Mouse (Mus musculus) MEL (cell line): ENCODE measurements around the gene Kctd2. TPM values are rescaled to one million over a fixed set of nuclear protein-coding genes. Genes with fewer than 3 reads are reported as not detected.
"Not testable (repeated sequence)": the region's sequence is repeated elsewhere in the genome, so short reads cannot be mapped to it uniquely, and the experiment has no call there.

Experiments used
- DNase-seq: peaks from one replicate; pipeline ENCODE4 v3.0.0; 2011; ENCODE audit warnings: low read depth, low spot score
- H3K27ac ChIP-seq: 2 replicates; pipeline ENCODE4 v1.5.1; 2012; ENCODE audit warnings: low read depth, mild to moderate bottlenecking, control low read depth, low read length, moderate library complexity; ENCODE audit not compliant: control insufficient read depth
- H3K27me3 ChIP-seq, 2 experiments: fragments of 150-350 bp in 1 of 2; sonication (generic) in 1 of 2; 2 replicates each; pipeline ENCODE4 v1.6.1; 2012; ENCODE audit warnings: low read length in 2 of 2, mild to moderate bottlenecking in 2 of 2, improper control_type of control experiment in 1 of 2, moderate library complexity in 1 of 2; ENCODE audit not compliant: insufficient read depth in 2 of 2, control insufficient read depth in 1 of 2
- H3K36me3 ChIP-seq, 2 experiments: 2 replicates each; pipeline ENCODE4 v1.6.1; 2012 to 2014; ENCODE audit warnings: low read length in 2 of 2, improper control_type of control experiment in 1 of 2, inconsistent platforms in 1 of 2, mild to moderate bottlenecking in 1 of 2; ENCODE audit not compliant: insufficient read depth in 2 of 2, control insufficient read depth in 1 of 2
- H3K4me1 ChIP-seq, 2 experiments: fragments of 150-350 bp in 1 of 2; sonication (generic) in 1 of 2; 2 replicates each; pipeline ENCODE4 v1.6.1; 2012; ENCODE audit warnings: low read length in 2 of 2, improper control_type of control experiment in 1 of 2, mild to moderate bottlenecking in 1 of 2; ENCODE audit not compliant: insufficient read depth in 2 of 2, control insufficient read depth in 1 of 2
- H3K4me3 ChIP-seq, 2 experiments: fragments of 150-350 bp in 1 of 2; sonication (generic) in 1 of 2; 2 replicates each; pipeline ENCODE4 v1.5.1; 2012; ENCODE audit warnings: low read depth in 2 of 2, low read length in 2 of 2, mild to moderate bottlenecking in 2 of 2, moderate library complexity in 2 of 2, control low read depth in 1 of 2, improper control_type of control experiment in 1 of 2; ENCODE audit not compliant: control insufficient read depth in 1 of 2, insufficient read depth in 1 of 2
- H3K79me2 ChIP-seq: 2 replicates; pipeline ENCODE4 v1.6.1; 2012; ENCODE audit warnings: mild to moderate bottlenecking, low read length, moderate library complexity; ENCODE audit not compliant: control insufficient read depth, poor library complexity, insufficient read depth
- H3K9ac ChIP-seq: 2 replicates; pipeline ENCODE4 v1.6.1; 2012; ENCODE audit warnings: low read depth, mild to moderate bottlenecking, control low read depth, low read length, moderate library complexity; ENCODE audit not compliant: control insufficient read depth, poor library complexity, severe bottlenecking
- H3K9me3 ChIP-seq: fragments of 150-350 bp; sonication (generic); replicated peaks from 2 replicates; pipeline ENCODE4 v1.6.1; 2012; ENCODE audit warnings: mild to moderate bottlenecking, low read length, improper control_type of control experiment, moderate library complexity; ENCODE audit not compliant: insufficient read depth
- GABPA ChIP-seq: IDR thresholded peaks from 2 replicates; pipeline ENCODE4 v1.6.1; 2012; ENCODE audit warnings: low read depth, mild to moderate bottlenecking, inconsistent platforms, low read length, improper control_type of control experiment, moderate library complexity
- HCFC1 ChIP-seq: IDR thresholded peaks from 2 replicates; pipeline ENCODE4 v1.6.1; 2012; ENCODE audit warnings: low read depth, mild to moderate bottlenecking, inconsistent platforms, low read length, improper control_type of control experiment, moderate library complexity
- MAFK ChIP-seq: IDR thresholded peaks from 2 replicates; pipeline ENCODE4 v1.6.1; 2011; ENCODE audit warnings: low read depth, mild to moderate bottlenecking, low read length, improper control_type of control experiment, borderline replicate concordance
- MAX ChIP-seq: IDR thresholded peaks from 2 replicates; pipeline ENCODE4 v1.6.1; 2011; ENCODE audit warnings: low read length, improper control_type of control experiment
- SIN3A ChIP-seq: IDR thresholded peaks from 2 replicates; pipeline ENCODE4 v1.6.1; 2012; ENCODE audit warnings: low read length, improper control_type of control experiment, inconsistent platforms
- ZMIZ1 ChIP-seq: IDR thresholded peaks from 2 replicates; pipeline ENCODE4 v1.6.1; 2012; ENCODE audit warnings: low read depth, mild to moderate bottlenecking, inconsistent platforms, low read length, improper control_type of control experiment, moderate library complexity
- polyA plus RNA-seq, 2 experiments: library from polyadenylated mRNA; stranded (reverse) in 1 of 2; unstranded in 1 of 2; fragments of >175 nt in 1 of 2; fragments of >200 nt in 1 of 2; gene quantifications; 2 replicates each; pipeline versions ENCODE4 v1.2.1 to v1.2.4; 2012; ENCODE audit warnings: low replicate concordance in 2 of 2, low read depth in 1 of 2; ENCODE audit not compliant: insufficient read length in 2 of 2, insufficient read depth in 1 of 2, missing spikeins in 1 of 2
- total RNA-seq: library from RNA; depleted of rRNA; stranded (reverse); fragments of 300-350 nt; gene quantifications from 2 replicates; pipeline ENCODE4 v1.2.3, GENCODE M21; 2012; rRNA removed

Gene Kctd2
- total and polyA plus RNA-seq, 3 experiments = 13.2 to 20.6 TPM; not detected in 1

DNA sequence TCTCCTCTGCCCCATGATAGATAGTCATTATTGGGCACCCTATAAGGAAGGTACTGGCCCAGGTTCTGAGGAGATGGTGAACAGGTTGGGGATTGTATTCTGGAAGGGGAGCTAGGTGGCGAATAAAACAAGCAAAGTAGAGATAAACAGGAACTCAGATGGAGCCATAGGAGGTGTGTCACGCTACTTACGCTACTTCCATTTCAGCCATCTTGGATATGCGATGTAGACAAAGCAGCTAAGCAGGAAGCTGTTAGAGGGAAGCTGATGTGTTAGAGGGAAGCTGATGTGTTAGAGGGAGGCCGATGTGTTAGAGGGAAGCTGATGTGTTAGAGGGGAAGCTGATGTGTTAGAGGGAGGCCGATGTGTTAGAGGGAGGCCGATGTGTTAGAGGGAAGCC is 57.5 kb downstream of the Kctd2 start:
- H3K4me3 ChIP-seq = peak overlapping the region; percentile 90 to 100
- H3K27ac ChIP-seq = peak overlapping the region; percentile 62
- H3K4me1 ChIP-seq = peaks cover 15 to 46% of the 10 kb centered on the region in 2 experiments
- peaks cover 2 to 37% of the 10 kb centered on the region in 2 experiments; a peak in 3 of 4 replicates for H3K36me3 ChIP-seq
- not testable (repeated sequence) for H3K27me3 ChIP-seq, H3K9me3 ChIP-seq, H3K79me2 ChIP-seq
- H3K9ac ChIP-seq = peak overlapping the region; percentile 24; the same call in 1 of the 2 replicates
- TF ChIP-seq MAX = 0 out of 2 replicates have a peak, but pooled peaks have one; percentile 21
- DNase-seq = peak; percentile 84

DNA sequence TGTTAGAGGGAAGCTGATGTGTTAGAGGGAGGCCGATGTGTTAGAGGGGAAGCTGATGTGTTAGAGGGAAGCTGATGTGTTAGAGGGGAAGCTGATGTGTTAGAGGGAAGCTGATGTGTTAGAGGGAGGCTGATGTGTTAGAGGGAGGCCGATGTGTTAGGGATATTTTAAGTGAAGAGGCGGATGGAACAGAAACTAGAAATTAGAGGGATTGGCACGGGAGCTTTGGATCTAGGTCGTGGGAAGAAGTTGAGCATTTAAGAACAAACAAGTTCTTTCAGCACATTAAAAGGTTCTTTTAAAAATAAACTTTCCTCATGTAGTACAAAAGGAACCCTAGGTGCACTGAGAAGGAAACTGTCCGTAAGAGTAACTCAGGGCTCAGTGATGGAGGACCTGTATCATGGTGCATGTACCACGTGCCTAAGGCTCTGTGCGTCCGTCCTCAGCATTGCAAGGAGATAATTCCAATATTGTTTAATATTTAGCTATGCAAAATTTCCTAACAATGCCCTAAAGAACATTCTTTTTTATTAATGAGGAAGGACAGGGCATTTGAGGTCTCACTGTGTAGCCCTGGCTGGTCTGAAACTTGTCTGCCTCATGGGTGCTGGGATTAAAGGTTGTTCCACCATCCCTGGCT is 58.5 kb downstream of the Kctd2 start:
- TF ChIP-seq ZMIZ1 = no peak
- TF ChIP-seq HCFC1 = no peak
- TF ChIP-seq SIN3A = 0 out of 2 replicates have a peak, but pooled peaks have one; percentile 30
- no peak for TF ChIP-seq MAFK
- no peak for TF ChIP-seq GABPA
- no peaks in the 10 kb centered on the region for H3K9me3 ChIP-seq
- H3K27me3 ChIP-seq = no peaks in the 10 kb centered on the region
- peaks cover 15 to 39% of the 10 kb centered on the region in 2 experiments for H3K4me1 ChIP-seq
- H3K79me2 ChIP-seq = peaks cover 5% of the 10 kb centered on the region
- no peak overlapping the region for H3K9ac ChIP-seq
- no peak overlapping the region for H3K27ac ChIP-seq
- peak overlapping the region in 1 of 2 experiments; percentile 4; a peak in 1 of 4 replicates for H3K4me3 ChIP-seq
- no peak for DNase-seq
- peaks cover 2 to 33% of the 10 kb centered on the region in 2 experiments; a peak in 3 of 4 replicates for H3K36me3 ChIP-seq

Other genes with a start within 250 kb of the Kctd2 start
- gene Tmem104, start 232.6 kb upstream of the Kctd2 start, total RNA-seq = 23.4 and 24.8 TPM in 2 replicates
- 10 to 100 TPM in 1 of 2 experiments, not detected in 1; 21.9 TPM for gene Tmem104, start 232.6 kb upstream of the Kctd2 start, polyA plus RNA-seq
- gene Nat9, start 232.3 kb upstream of the Kctd2 start, total RNA-seq = 80.2 and 92.4 TPM in 2 replicates
- 10 to 100 TPM in 1 of 2 experiments, not detected in 1; 46.1 TPM for gene Nat9, start 232.3 kb upstream of the Kctd2 start, polyA plus RNA-seq
- not detected in 2 replicates for gene Grin2c, start 152.9 kb upstream of the Kctd2 start, total RNA-seq
- not detected for gene Grin2c, start 152.9 kb upstream of the Kctd2 start, polyA plus RNA-seq
- 37.2 and 37.7 TPM in 2 replicates for gene Fdxr, start 143.1 kb upstream of the Kctd2 start, total RNA-seq
- gene Fdxr, start 143.1 kb upstream of the Kctd2 start, polyA plus RNA-seq = 10 to 100 TPM in 1 of 2 experiments, not detected in 1; 32.7 TPM
- 3.0 and 3.3 TPM in 2 replicates for gene Fads6, start 122.5 kb upstream of the Kctd2 start, total RNA-seq
- gene Fads6, start 122.5 kb upstream of the Kctd2 start, polyA plus RNA-seq = 1 to 10 TPM in 1 of 2 experiments, not detected in 1; 6.6 TPM
- not detected in 2 replicates for gene Otop2, start 113.0 kb upstream of the Kctd2 start, total RNA-seq
- gene Otop2, start 113.0 kb upstream of the Kctd2 start, polyA plus RNA-seq = not detected
- gene Ush1g, start 98.1 kb upstream of the Kctd2 start, total RNA-seq = not detected in 2 replicates
- not detected for gene Ush1g, start 98.1 kb upstream of the Kctd2 start, polyA plus RNA-seq
- gene Otop3, start 85.4 kb upstream of the Kctd2 start, total RNA-seq = not detected in 2 replicates
- not detected for gene Otop3, start 85.4 kb upstream of the Kctd2 start, polyA plus RNA-seq
- gene Hid1, start 52.4 kb upstream of the Kctd2 start, total RNA-seq = 0.88 and 1.1 TPM in 2 replicates
- 1 to 10 TPM in 1 of 2 experiments, not detected in 1; 3.0 TPM for gene Hid1, start 52.4 kb upstream of the Kctd2 start, polyA plus RNA-seq
- 6.3 and 8.2 TPM in 2 replicates for gene Cdr2l, start 38.2 kb upstream of the Kctd2 start, total RNA-seq
- 1 to 10 TPM in 1 of 2 experiments, not detected in 1; 5.2 TPM for gene Cdr2l, start 38.2 kb upstream of the Kctd2 start, polyA plus RNA-seq
- gene Mrpl58, start 16.4 kb upstream of the Kctd2 start, total RNA-seq = 132 and 137 TPM in 2 replicates
- gene Mrpl58, start 16.4 kb upstream of the Kctd2 start, polyA plus RNA-seq = 100 to 1,000 TPM in 1 of 2 experiments, not detected in 1; 137 TPM
- 665 and 706 TPM in 2 replicates for gene Atp5h, start 166 bp upstream of the Kctd2 start, total RNA-seq
- 1,000 to 10,000 TPM in 1 of 2 experiments, 100 to 1,000 TPM in 1; 525 to 1,715 TPM for gene Atp5h, start 166 bp upstream of the Kctd2 start, polyA plus RNA-seq
- not detected in 2 replicates for gene Trim80, start 20.4 kb downstream of the Kctd2 start, total RNA-seq
- not detected for gene Trim80, start 20.4 kb downstream of the Kctd2 start, polyA plus RNA-seq
- gene Slc16a5, start 42.3 kb downstream of the Kctd2 start, total RNA-seq = 0.07 TPM in 1 of 2 replicates, not detected in the other
- under 1 TPM in 1 of 2 experiments, not detected in 1; 0.26 TPM for gene Slc16a5, start 42.3 kb downstream of the Kctd2 start, polyA plus RNA-seq
- gene Armc7, start 55.5 kb downstream of the Kctd2 start, total RNA-seq = 7.0 and 9.1 TPM in 2 replicates
- 10 to 100 TPM in 1 of 2 experiments, not detected in 1; 13.1 TPM for gene Armc7, start 55.5 kb downstream of the Kctd2 start, polyA plus RNA-seq
- gene Nt5c, start 71.7 kb downstream of the Kctd2 start, total RNA-seq = 96.6 and 99.3 TPM in 2 replicates
- gene Nt5c, start 71.7 kb downstream of the Kctd2 start, polyA plus RNA-seq = 100 to 1,000 TPM in 1 of 2 experiments, not detected in 1; 102 TPM
- gene Jpt1, start 94.3 kb downstream of the Kctd2 start, total RNA-seq = 331 and 353 TPM in 2 replicates
- 100 to 1,000 TPM in 1 of 2 experiments, not detected in 1; 382 TPM for gene Jpt1, start 94.3 kb downstream of the Kctd2 start, polyA plus RNA-seq
- gene Sumo2, start 116.1 kb downstream of the Kctd2 start, total RNA-seq = 653 and 657 TPM in 2 replicates
- gene Sumo2, start 116.1 kb downstream of the Kctd2 start, polyA plus RNA-seq = 100 to 1,000 TPM in 1 of 2 experiments, not detected in 1; 556 TPM
- 338 and 362 TPM in 2 replicates for gene Nup85, start 144.3 kb downstream of the Kctd2 start, total RNA-seq
- 100 to 1,000 TPM in 1 of 2 experiments, not detected in 1; 370 TPM for gene Nup85, start 144.3 kb downstream of the Kctd2 start, polyA plus RNA-seq
- gene Mrps7, start 183.8 kb downstream of the Kctd2 start, total RNA-seq = 138 and 157 TPM in 2 replicates
- 100 to 1,000 TPM; 106 to 199 TPM for gene Mrps7, start 183.8 kb downstream of the Kctd2 start, polyA plus RNA-seq
- gene Gga3, start 183.9 kb downstream of the Kctd2 start, total RNA-seq = 24.0 and 28.6 TPM in 2 replicates
- gene Gga3, start 183.9 kb downstream of the Kctd2 start, polyA plus RNA-seq = 10 to 100 TPM in 1 of 2 experiments, not detected in 1; 59.9 TPM
- 42.0 and 52.0 TPM in 2 replicates for gene Mif4gd, start 192.8 kb downstream of the Kctd2 start, total RNA-seq
- 10 to 100 TPM in 1 of 2 experiments, not detected in 1; 62.9 TPM for gene Mif4gd, start 192.8 kb downstream of the Kctd2 start, polyA plus RNA-seq
- gene Slc25a19, start 208.2 kb downstream of the Kctd2 start, total RNA-seq = 30.0 and 35.3 TPM in 2 replicates
- gene Slc25a19, start 208.2 kb downstream of the Kctd2 start, polyA plus RNA-seq = 10 to 100 TPM in 1 of 2 experiments, not detected in 1; 43.1 TPM